Mouse (Mus musculus) forebrain, postnatal 0 days (tissue): ENCODE results near the gene 1700017B05Rik. TPM values are rescaled to one million over a fixed set of nuclear protein-coding genes. Genes with fewer than 3 reads are reported as not detected.

Experiments used
- ATAC-seq: fragments of 200-750 bp; cut with Nextera tagmentation; 2 replicates; pipeline ENCODE4 v1.8.0; 2017; ENCODE audit warnings: mild to moderate bottlenecking, moderate library complexity
- DNase-seq: peaks from one replicate; pipeline ENCODE4 v3.0.0-alpha.2; 2015
- H3K27ac ChIP-seq: fragments of 300-500 bp; sonication (generic); 2 replicates; pipeline ENCODE4 v1.5.1; 2014; ENCODE audit warnings: low read depth, mild to moderate bottlenecking, antibody characterized with exemption, low read length, moderate library complexity, mixed read lengths
- H3K27me3 ChIP-seq: fragments of 300-500 bp; sonication (generic); 2 replicates; pipeline ENCODE4 v1.6.1; 2014; ENCODE audit warnings: mild to moderate bottlenecking, low read length, mixed read lengths; ENCODE audit not compliant: insufficient read depth
- H3K36me3 ChIP-seq: fragments of 300-500 bp; sonication (generic); 2 replicates; pipeline ENCODE4 v1.6.1; 2014; ENCODE audit warnings: mild to moderate bottlenecking, moderate library complexity; ENCODE audit not compliant: insufficient read depth
- H3K4me1 ChIP-seq: fragments of 300-500 bp; sonication (generic); 2 replicates; pipeline ENCODE4 v1.6.1; 2014; ENCODE audit warnings: antibody characterized with exemption; ENCODE audit not compliant: insufficient read depth
- H3K4me2 ChIP-seq: fragments of 300-500 bp; sonication (generic); 2 replicates; pipeline ENCODE4 v1.6.1; 2014; ENCODE audit warnings: low read depth, mild to moderate bottlenecking, moderate library complexity
- H3K4me3 ChIP-seq: fragments of 300-500 bp; sonication (generic); 2 replicates; pipeline ENCODE4 v1.5.1; 2014; ENCODE audit warnings: low read depth, low read length, mixed read lengths
- H3K9ac ChIP-seq: fragments of 300-500 bp; sonication (generic); 2 replicates; pipeline ENCODE4 v1.6.1; 2014; ENCODE audit warnings: mild to moderate bottlenecking
- H3K9me3 ChIP-seq: fragments of 300-500 bp; sonication (generic); 2 replicates; pipeline ENCODE4 v1.6.1; 2016; ENCODE audit warnings: low read length
- CTCF ChIP-seq: sonication (generic); IDR thresholded peaks from 2 replicates; pipeline ENCODE4 v1.5.1; 2016; ENCODE audit warnings: antibody characterized with exemption, control low read depth, low read depth
- WGBS: fragments of 180-500 bp; shearing (Covaris S2); extraction: QIAGEN DNeasy Blood & Tissue Kit; methylation state at CpG from one replicate; pipeline ENCODE4 v1.1.7; 2014; 5-methylcytosine and 5-hydroxymethylcytosine counted together
- polyA plus RNA-seq: library from polyadenylated mRNA; unstranded; fragments of >200 nt; fragmentation: Nextera tagmentation; extraction: Ambion mirVana; gene quantifications from 2 replicates; pipeline ENCODE4 v1.2.1, GENCODE M21; 2015
- total RNA-seq: library from RNA; depleted of rRNA; stranded (reverse); fragments of >200 nt; gene quantifications from 2 replicates; pipeline ENCODE4 v1.2.3, GENCODE M21; 2014

The 1700017B05Rik gene
- total and polyA plus RNA-seq, 2 experiments from 2014 or later = 6.7 to 8.5 TPM

GRCm38 (mm10) chr9:57267421-57267820 is 5.0 kb upstream of the 1700017B05Rik start:
- 31% methylated on average over 5 of the region's 5 CpGs for WGBS
- Histone ChIP-seq H3K27me3 (no peaks in the 10 kb centered on the region), H3K27ac (no peak overlapping the region), H3K4me3 (no peak overlapping the region), H3K4me2 (no peak overlapping the region), H3K36me3 (no peaks in the 10 kb centered on the region), H3K4me1 (no peaks in the 10 kb centered on the region), H3K9me3 (no peaks in the 10 kb centered on the region), H3K9ac (no peak overlapping the region)
- ATAC-seq (no peak), DNase-seq (no peak)
- no peak for TF ChIP-seq CTCF

GRCm38 (mm10) chr9:57265125-57265524 is 2.7 kb upstream of the 1700017B05Rik start:
- H3K4me3 ChIP-seq = no peak overlapping the region
- no peaks in the 10 kb centered on the region for H3K9me3 ChIP-seq
- no peak for TF ChIP-seq CTCF
- H3K4me1 ChIP-seq = peaks cover 6% of the 10 kb centered on the region; the same call in 1 of the 2 replicates
- no peak overlapping the region for H3K9ac ChIP-seq
- H3K27me3 ChIP-seq = no peaks in the 10 kb centered on the region
- ATAC-seq (no peak), DNase-seq (no peak)
- no peak overlapping the region for H3K27ac ChIP-seq
- H3K36me3 ChIP-seq = no peaks in the 10 kb centered on the region
- no peak overlapping the region for H3K4me2 ChIP-seq
- 62% methylated on average over 5 of the region's 5 CpGs for WGBS

- no peaks in the 10 kb centered on the region for H3K36me3 ChIP-seq
- H3K4me3 ChIP-seq = peak overlapping the region; percentile 62
- H3K4me2 ChIP-seq = peak overlapping the region; percentile 98
- WGBS = 54% methylated on average over 13 of the region's 13 CpGs
- H3K9ac ChIP-seq = peak overlapping the region; percentile 63
- no peak for TF ChIP-seq CTCF
- H3K4me1 ChIP-seq = peaks cover 6% of the 10 kb centered on the region; the same call in 1 of the 2 replicates
- DNase-seq = no peak
- H3K9me3 ChIP-seq = no peaks in the 10 kb centered on the region
- no peak overlapping the region for H3K27ac ChIP-seq
- no peak for ATAC-seq
- no peaks in the 10 kb centered on the region for H3K27me3 ChIP-seq
Measured at GRCm38 (mm10) chr9:57262795-57263684, 628 bp upstream of the 1700017B05Rik start.

- TF ChIP-seq CTCF = no peak
- Histone ChIP-seq H3K4me3 (peak overlapping the region; percentile 62), H3K9me3 (no peaks in the 10 kb centered on the region), H3K36me3 (no peaks in the 10 kb centered on the region), H3K4me2 (peak overlapping the region; percentile 98), H3K4me1 (peaks cover 6% of the 10 kb centered on the region; the same call in 1 of the 2 replicates), H3K9ac (peak overlapping the region; percentile 63), H3K27me3 (no peaks in the 10 kb centered on the region), H3K27ac (no peak overlapping the region)
- ATAC-seq (peak; percentile 49; the same call in 1 of the 2 replicates), DNase-seq (peak; percentile 38)
- under 1% methylated on average over 26 of the region's 26 CpGs for WGBS
Measured at GRCm38 (mm10) chr9:57261516-57261912, 898 bp downstream of the 1700017B05Rik start.

- Histone ChIP-seq H3K36me3 (no peaks in the 10 kb centered on the region), H3K4me2 (peak overlapping the region; percentile 98), H3K9me3 (no peaks in the 10 kb centered on the region), H3K4me1 (peaks cover 6% of the 10 kb centered on the region; the same call in 1 of the 2 replicates), H3K27ac (no peak overlapping the region), H3K27me3 (no peaks in the 10 kb centered on the region), H3K4me3 (peak overlapping the region; percentile 62), H3K9ac (no peak overlapping the region)
- 27% methylated on average over 12 of the region's 12 CpGs for WGBS
- TF ChIP-seq CTCF = no peak
- ATAC-seq (no peak), DNase-seq (no peak)
Measured at GRCm38 (mm10) chr9:57260940-57261339, 1.5 kb downstream of the 1700017B05Rik start.

- Histone ChIP-seq H3K9ac (no peak overlapping the region), H3K4me3 (no peak overlapping the region), H3K27me3 (no peaks in the 10 kb centered on the region), H3K4me2 (no peak overlapping the region), H3K36me3 (no peaks in the 10 kb centered on the region), H3K9me3 (no peaks in the 10 kb centered on the region), H3K27ac (no peak overlapping the region), H3K4me1 (peaks cover 6% of the 10 kb centered on the region; the same call in 1 of the 2 replicates)
- 4% methylated on average over 3 of the region's 3 CpGs for WGBS
- DNase-seq (peak; percentile 88), ATAC-seq (peak; percentile 44)
- peak; percentile 95 for TF ChIP-seq CTCF
Measured at GRCm38 (mm10) chr9:57259736-57260135, 2.7 kb downstream of the 1700017B05Rik start.

- 85% methylated on average over 9 of the region's 9 CpGs for WGBS
- Histone ChIP-seq H3K9ac (no peak overlapping the region), H3K36me3 (no peaks in the 10 kb centered on the region), H3K9me3 (no peaks in the 10 kb centered on the region), H3K4me3 (no peak overlapping the region), H3K27me3 (no peaks in the 10 kb centered on the region), H3K27ac (no peak overlapping the region), H3K4me1 (peaks cover 6% of the 10 kb centered on the region; the same call in 1 of the 2 replicates), H3K4me2 (no peak overlapping the region)
- TF ChIP-seq CTCF = no peak
- ATAC-seq (no peak), DNase-seq (no peak)
Measured at GRCm38 (mm10) chr9:57257627-57258026, 4.8 kb downstream of the 1700017B05Rik start.
